Mouse (Mus musculus) megakaryocyte-erythroid progenitor cell, adult 5-6 weeks (primary cell): ENCODE measurements around the gene Ano2. TPM values are rescaled to one million over a fixed set of nuclear protein-coding genes. Genes with fewer than 3 reads are reported as not detected.

Experiments used
- ATAC-seq: replicated peaks from 2 replicates; pipeline ENCODE4 v1.8.0; 2016; ENCODE audit warnings: mild to moderate bottlenecking, inconsistent platforms; ENCODE audit not compliant: severe bottlenecking, poor library complexity, low FRiP score, low TSS enrichment
- total RNA-seq, 2 experiments: library from RNA; stranded (forward) in 1 of 2; stranded (reverse) in 1 of 2; fragments of 200-1000, 215-1000 nt in 1 of 2; fragments of >200 nt in 1 of 2; fragmentation: Nextera tagmentation in 1 of 2; gene quantifications; 2 replicates each; pipeline ENCODE4 v1.2.3; 2014 to 2017

The Ano2 gene
- total RNA-seq, 2 experiments from 2014 or later, result not detected

DNA sequence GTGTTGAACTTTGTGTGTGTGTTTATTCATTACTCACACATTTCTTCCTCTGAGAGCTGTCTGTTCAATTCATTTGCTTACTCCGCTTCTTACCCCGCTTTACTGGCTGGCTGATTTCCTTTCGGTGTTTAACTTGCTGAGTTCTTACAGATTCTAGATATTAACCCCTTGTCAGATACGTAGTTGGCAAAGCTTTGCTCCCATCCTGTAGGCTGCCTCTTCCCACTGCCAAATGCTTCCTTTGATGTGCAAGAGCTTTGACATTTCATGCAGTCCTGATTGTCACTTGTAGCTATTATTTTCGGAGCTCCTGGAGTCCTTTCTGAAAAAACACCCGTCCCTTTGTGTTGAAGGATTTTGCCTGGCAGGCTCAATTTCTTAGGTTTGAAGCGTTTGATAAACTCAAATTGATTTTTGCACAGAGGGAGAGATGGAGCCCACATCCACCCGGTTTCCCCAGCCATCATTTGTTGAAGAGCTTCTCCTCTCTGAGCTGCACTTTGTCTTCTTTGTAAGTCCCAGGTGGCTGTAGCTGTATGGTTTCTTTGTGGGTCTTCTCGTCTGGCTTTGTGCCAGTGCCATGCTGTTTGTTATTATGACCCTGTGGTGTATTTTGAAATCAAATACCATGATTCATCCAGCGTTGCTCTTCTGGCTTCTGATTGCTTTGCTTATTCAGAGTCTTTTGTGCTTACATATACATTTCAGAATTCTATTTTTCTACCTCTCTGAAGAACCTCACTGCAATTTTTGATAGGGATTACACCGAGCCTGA, 47.5 kb downstream of the Ano2 start:
- no peak for ATAC-seq

DNA sequence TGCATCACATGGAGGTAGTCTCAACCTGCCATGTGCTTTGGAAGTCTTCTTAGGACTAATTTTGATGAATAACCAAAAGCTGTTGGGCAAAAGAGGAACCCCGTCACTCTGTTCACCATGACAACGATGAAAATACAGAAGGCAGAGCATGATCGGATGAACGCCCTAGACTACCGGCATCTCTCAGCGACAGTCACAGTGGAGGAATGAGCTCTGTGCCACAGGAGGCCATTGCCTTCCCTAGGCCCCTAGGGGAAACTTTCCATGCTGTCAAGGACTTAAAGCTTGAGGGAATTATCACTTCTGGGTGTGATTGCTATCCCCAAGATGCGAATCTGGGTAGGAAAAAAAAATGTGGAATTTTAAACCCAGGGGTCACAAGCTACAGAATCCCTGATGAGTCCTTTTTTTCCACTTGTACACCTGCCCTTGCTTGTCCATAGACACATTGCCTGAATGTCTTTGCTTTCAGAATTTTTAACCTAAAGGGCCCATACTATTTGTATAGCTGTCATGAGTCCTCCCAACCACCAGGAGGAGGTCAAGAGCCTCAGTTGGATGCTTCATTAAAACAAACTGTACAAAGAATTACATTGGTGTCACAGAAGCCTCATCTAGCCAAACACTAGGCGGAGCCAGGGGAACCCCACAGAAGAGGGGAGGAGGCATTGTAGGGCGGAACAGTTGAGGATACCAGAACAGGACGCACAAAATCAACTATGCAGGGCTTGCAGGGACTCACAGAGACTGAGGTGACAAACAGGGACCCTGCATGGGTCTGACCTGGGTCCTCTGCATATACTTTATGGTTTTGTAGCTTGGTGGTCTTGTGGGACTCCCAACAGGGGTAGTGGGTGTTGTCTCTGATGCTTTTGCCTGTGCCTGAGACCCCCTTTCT, 53.2 kb downstream of the Ano2 start:
- peak; percentile 57; the same call in 1 of the 2 replicates for ATAC-seq

DNA sequence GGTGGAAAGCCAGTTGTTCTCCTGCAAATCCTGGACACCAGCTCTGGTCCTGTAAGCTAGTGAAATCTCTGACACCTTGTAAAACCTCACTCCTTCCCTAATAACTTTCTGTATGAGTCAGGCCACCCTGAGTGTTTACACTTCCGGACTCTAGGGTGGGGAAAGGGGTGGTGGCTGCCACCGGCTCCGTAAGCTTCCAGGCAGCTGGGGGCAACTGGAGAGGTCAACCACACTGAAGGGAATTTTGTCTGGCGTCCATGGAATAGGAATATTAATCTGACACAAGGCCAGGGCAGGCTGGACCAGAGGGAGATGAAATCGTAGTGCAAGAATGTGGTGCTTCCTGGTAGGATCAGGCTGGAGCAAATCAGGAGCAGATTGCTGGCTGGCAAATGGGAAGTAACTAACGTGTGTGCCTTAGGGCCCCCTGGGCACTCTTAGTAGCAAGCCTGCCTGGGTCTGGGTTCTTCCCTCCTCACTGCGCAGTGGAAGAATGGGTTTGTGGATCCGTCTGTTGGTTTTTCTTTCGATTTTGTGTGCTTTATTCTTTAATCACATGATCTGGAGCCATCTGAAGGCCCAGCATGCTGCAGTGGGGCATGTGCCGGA, 57.2 kb downstream of the Ano2 start:
- ATAC-seq, result no peak

DNA sequence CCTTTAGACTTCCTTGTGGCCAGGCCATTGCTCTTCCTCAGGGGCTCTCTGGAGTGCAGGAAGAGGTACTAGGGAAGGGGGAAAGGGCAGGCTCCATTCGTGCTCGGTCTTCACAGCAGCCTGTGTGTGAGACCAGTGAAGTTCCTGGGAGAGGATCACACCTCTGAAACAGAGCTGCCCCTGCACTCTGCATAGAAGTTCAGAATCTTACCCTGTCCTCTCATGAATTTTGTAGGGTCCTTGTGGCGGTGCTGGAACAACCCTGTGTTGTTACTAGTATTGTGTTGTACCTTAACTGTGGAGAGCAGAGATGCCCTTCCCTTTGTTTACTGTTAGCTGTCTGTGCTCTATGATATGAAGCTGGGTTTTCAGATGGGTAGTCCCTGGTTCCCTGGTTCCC, 58.4 kb downstream of the Ano2 start:
- no peak for ATAC-seq

DNA sequence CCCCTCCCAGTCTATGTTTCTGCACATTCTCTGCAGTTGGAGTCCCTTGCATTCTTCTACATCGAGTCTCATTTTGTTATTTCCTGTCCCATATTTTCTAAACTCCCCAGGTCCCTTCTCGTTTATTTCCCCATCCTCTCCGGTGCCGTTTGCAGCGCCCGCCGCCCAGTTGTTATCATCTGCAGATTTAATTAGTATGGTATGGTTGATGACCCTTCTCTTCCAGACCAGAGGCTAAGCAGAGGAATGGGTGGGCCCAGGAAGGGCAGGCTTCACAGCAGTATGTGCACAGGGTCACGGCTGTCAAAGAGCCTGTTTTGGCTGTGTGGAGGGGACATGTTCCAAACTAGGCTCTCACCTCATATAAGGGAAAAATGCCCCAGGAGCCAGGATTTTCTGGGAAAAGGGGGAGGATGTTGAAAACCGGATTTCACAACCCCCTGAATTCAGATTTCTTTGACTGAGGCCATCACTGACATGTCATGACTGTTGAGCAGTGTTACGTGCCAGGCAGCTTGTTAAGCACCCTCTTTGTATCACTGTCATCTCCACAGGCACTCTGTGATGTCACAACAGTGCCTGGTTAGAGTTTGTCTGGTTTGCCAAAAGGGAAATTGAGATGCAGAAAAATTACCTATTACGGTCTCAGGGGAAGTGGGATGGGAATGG, 72.8 kb downstream of the Ano2 start:
- ATAC-seq, result no peak

DNA sequence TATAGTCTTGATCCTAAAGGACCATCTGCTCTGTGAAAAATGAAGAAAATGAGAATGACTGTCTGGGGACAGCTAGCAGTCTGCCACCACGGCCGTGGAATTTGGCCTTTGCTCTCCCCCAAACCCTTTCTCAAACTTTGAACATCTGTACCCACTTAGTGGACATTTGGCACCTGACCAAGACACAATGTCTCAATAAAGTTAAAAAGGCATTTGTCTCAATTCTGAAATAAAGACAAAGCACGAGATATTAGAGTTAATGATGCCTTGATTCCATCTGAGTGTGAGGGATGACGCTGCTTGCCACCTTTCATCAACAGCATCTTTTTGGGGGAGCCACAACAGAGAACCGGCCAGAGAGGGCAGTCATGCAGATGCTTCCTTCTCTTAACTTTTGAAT, 83.0 kb downstream of the Ano2 start:
- ATAC-seq, result no peak

DNA sequence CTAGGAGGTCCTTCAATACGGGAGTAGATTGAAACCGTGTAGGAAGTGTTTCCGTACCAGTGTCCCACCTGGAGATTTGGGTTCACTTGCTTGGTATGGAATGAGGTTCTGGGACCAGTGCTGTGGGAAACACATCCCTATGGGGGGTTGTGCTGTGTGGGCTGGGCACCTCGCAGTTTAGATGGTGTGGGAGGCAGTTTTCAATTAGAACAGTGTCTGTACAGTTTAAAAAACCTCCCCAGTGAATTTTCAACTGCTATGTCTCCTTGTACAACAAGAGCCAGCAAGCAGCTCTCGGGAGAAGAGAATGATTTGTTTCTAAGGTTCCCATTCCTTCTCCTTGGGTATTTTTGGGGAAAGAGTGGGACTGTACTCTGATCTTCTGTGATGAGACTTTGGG, 86.1 kb downstream of the Ano2 start:
- ATAC-seq, result no peak

DNA sequence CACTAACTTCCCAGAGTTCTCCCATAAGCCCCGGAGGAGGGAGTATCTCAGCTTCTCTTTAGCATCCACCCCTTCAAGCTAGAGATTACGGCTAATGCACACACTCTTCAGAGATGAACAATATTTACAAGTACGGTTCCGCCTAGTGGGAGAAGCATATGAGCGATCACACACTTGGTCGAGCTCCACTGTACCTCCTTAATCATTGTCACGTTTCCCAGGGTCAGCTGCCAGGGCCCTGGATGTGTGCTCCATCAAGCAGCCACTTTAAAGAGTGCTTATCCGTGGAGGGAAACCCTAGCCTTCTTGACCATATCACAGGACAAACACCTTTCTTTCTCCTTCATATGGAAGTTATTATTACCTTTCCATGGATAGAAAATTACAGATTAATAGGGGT, 112.7 kb downstream of the Ano2 start:
- ATAC-seq, result no peak

DNA sequence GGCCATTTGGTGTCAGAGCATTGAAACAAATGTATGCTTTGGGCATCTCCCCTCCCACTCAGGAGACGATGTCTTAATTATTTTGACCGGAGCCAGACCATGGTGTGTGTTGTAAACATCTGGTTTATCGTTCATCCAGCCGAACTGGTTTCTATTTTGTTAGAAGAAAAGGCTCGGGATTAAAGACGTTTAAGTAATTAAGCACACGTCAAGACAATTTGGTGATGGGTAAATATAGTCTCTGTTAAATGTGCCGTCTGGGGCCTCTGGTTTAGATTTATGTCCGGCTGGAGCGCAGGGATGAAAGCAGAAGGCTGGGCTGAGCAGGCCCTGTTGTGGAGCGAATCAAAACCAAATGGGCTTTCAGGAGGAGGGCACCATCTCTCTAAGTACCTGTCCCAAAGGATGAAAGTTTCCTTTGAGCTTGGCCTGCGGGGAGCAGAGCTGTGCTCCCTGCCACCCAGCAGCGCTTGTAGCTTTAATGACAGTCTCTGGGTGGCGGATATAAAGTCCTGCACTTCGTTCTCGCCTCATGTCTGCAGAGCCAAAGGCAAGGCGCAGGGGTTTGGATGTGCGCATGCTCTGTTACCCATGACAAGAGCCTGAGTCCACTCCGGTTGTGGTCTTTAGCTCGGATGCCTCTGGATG, 113.3 kb downstream of the Ano2 start:
- no peak for ATAC-seq

DNA sequence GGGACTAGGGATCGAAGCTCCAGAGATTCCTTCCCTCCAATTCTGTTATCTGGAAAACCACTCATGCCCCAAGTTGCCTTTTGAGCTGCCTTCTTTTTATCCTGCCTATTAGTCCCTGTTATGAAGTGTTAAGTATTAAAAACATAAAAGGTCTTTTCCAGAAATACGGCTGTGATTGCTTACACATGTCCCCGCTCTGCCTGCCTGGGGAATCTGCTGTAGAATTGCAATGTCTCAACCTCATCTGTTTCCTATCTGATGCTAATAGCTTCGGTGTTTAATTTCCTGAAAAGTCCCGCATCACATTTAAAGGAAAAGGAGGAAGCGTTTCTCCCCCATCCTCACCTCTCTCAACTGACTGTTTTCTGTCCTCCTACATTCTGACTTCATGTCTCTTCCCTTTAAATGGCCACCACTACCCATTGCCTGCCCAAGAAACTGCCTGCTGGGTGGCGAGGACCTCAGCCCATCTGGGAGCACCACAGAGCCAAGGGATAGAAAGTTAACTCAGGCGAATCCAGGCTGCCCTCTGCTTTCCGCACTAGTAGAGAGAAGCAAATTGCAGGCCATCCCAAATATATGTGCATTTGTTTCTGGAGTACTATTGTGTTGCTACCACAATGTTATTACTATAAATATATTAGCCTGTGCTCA, 118.9 kb downstream of the Ano2 start:
- no peak for ATAC-seq

DNA sequence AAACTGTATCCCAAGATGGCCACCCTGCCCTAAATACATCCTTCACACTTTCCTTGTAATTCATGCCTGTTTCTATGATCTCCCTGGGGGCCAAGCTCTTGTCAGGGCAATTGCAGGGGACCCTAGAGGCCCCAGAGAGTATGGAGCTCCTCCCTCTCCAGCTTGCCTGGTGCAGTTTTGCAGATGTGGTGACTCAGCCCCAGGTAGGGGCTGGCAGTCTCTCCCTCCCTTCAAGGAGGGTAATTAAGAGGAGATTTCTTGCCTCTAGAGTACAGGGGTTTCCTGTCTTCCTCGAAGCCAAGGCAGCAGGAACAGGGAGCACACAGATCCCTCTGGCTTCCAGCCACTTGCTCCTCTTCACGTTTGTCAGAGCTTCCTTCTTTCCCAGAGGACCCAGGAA, 121.2 kb downstream of the Ano2 start:
- ATAC-seq, result no peak

DNA sequence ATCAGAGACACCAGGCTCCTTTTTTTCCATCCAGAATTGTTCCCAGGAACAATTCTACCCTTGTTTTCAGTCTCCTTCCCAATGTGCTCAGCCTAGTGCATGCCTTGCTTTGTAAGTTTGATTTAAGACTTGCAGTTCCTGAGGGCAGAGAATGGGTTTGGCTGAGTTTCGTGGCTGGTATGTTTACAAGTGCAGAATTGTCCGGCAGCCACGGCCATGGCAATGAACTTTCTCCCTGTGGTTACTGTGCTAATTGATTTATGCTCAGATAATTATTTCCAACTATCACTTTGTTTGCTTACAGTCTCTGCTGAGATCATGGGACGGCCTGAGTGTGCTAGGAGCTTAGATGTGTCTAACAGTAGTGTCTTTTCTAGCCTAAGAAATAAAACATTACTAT, 147.9 kb downstream of the Ano2 start:
- no peak for ATAC-seq

DNA sequence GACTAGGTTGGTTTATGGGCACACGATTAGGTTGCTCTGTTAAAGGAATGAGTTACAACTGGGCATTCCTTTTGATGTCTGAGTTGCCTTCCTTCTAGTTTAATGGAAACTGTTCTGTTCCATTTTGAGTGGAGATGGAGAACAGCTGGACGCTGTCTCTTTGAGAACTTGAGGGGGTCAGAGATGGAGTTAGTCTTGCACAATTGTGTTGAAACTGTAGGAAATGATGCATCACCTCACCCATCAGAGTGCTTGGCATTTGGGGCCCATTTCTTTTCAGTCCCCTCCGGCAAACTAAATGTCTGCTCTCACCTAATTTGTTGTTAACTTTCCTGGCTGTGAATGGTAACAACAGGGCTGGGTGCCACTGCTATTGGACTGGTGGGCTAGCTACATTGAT, 151.1 kb downstream of the Ano2 start:
- no peak for ATAC-seq

DNA sequence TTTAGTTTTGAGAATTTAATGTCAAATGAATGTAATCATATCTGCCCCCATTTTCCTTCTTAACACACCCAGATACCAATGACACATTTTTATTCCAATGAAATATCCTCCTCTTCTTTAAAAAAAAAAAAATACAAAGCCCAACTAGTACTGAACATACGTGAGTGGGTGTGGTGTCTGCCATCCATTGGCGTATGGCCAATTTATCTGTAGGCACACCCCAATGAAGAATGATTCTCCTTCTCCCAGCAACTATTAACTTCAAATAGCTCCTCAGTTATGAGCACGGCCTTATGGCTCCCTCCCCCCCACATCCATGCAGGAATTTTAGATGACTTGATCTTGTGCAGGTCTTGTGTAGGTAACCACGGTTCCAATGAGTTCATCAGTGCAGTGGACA, 161.0 kb downstream of the Ano2 start:
- ATAC-seq, result no peak

DNA sequence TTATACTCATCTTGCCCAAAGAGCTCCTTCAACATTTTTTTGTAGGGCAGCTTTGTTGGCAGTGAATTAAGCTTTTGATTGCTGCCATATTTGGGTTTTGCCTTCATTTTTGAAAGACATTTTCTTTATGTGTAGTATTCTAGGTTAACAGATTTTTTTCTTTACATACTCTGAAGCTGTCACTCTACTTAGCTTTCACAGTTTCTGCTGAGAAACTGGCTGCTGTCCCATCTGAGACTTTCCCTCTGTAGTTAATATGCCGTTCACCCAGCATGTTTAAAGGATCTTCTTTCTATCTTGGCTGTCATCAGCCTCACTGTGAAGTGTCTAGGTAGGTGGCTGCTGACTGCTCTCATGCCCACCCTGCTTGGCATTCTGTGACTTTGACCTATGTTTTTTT, 168.1 kb downstream of the Ano2 start:
- no peak for ATAC-seq

DNA sequence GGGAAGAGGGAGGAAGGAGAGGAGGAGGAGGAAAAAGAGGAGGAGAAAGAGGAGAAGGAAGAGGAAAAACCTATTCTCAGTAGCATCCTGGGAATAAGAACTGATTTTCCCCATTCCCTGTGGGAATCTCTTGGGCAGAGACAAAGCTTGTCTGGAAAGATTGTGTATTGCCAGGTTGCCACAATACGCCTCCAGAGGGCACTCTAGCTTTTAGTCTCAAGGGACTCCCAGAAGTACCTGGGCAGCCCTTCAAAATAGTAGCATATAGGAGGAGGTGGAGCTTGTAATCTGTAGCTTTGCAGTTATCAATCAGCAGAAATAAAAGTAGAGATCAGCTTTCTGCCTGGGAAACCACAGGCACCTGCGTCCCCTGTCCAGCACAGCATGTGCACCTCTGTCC, 178.3 kb downstream of the Ano2 start:
- ATAC-seq, result no peak

DNA sequence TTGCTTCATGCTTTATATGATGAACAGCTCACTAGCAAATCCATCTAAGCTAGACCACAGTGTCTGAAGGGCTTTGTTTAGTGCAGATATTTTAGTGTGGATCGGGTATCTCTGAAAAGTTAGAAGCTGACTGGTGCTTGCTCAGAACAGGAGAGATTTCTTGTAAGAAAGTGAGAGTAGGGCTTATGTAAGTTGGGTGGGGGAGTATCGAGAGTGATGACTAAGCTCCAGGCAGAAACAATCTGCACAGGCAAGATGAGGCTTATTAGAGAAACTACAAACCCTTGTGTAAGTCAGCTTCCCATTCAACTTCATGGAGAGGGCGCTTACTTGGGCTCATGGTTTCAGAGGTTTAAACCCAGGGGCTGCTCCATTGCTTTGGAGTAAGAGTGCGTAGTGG, 181.3 kb downstream of the Ano2 start:
- ATAC-seq, result no peak

DNA sequence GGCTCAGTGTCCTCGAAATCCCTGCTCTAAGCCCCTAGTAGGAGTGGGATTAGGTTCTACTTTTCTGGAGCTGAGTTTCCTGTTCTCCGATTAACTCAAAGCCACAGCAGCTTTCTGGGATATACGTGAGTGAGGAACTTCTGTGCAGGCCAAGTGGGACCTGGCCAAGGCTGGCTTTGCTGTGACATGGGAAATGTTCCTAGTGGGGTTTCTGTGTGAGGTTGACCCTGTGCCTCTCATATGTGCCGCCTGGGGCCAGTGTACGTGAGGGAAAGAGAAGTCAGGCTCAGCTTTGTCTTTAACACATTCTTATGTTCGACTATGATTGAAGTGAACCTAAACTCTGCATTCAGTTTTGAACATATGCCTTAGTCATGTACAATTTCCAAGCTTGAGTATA, 184.5 kb downstream of the Ano2 start:
- ATAC-seq, result no peak

DNA sequence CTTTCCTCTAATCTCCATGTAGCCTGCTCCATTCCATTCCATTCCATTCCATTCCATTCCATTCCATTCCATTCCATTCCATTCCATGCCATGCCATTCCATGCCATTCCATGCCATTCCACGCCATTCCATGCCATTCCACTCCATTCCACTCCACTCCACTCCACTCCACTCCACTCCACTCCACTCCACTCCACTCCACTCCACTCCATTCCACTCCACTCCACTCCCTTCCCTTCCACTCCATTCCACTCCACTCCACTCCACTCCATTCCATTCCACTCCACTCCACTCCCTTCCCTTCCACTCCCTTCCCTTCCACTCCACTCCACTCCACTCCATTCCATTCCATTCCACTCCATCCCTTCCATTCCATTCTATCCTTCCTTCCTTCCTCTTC, 186.7 kb downstream of the Ano2 start:
- ATAC-seq, result no peak
